Mouse (Mus musculus) embryonic fibroblast, embryonic 13.5 days (primary cell): ENCODE results near the gene Ncoa1. TPM values are rescaled to one million over a fixed set of nuclear protein-coding genes. Genes with fewer than 3 reads are reported as not detected.

ENCODE experiments used
- H3K27ac ChIP-seq: 2 replicates; pipeline ENCODE4 v1.5.1; 2012; ENCODE audit warnings: low read length, control low read depth, inconsistent platforms; ENCODE audit not compliant: insufficient read depth
- H3K4me1 ChIP-seq: 2 replicates; pipeline ENCODE4 v1.6.1; 2011; ENCODE audit warnings: low read length; ENCODE audit not compliant: control insufficient read depth, insufficient read depth
- H3K4me3 ChIP-seq: 2 replicates; pipeline ENCODE4 v1.5.1; 2011; ENCODE audit warnings: mild to moderate bottlenecking, control low read depth, low read length; ENCODE audit not compliant: insufficient read depth
- CTCF ChIP-seq: IDR thresholded peaks from 2 replicates; pipeline ENCODE4 v1.5.1; 2011; ENCODE audit warnings: mild to moderate bottlenecking, control low read depth, low read length, moderate library complexity, borderline replicate concordance; ENCODE audit not compliant: insufficient read depth
- POLR2A ChIP-seq: IDR thresholded peaks from 2 replicates; pipeline ENCODE4 v1.6.1; 2011; ENCODE audit warnings: low read depth, mild to moderate bottlenecking, control low read depth, low read length, moderate library complexity
- polyA plus RNA-seq: library from polyadenylated mRNA; stranded (reverse); fragments of >200 nt; gene quantifications from 2 replicates; pipeline ENCODE4 v1.2.4, GENCODE M21; 2011; ENCODE audit warnings: low read depth; ENCODE audit not compliant: missing spikeins, insufficient read length

The Ncoa1 gene
- polyA plus RNA-seq, 1 experiment, result 24.6 TPM

DNA sequence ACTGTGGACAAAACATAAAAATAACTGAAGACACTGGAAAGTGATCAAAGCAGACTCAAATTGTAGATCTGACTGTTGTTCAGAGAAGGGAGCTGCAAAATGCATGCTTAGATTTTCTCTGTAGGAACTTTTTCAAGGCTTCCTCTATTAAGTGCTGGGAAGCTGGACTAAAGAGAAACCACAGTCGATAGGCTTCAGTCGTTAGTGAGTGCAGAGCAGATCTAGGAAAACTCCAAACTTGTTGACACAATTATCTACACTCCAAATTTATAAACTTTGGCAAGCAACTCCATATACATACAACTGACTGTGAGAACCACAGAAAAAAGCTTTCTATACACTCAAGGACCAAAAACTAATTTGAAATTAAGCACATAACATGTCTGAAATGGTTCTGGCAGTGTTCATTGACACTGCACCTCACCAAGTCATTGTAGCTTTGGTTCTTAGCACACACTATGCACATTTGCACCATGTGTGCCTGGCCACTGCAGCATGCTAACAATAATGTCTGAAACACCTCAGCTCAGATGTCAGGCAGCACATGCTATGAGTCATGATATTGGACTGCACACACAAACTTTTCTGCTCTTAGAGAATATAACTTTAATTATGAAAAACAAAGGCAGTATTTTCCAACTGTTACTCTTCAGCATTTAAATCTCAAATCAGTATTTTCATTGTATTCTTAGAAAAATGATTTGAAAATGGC, 121.8 kb downstream of the Ncoa1 start:
- Histone ChIP-seq H3K4me1 (no peaks in the 10 kb centered on the region), H3K4me3 (no peak overlapping the region), H3K27ac (no peak overlapping the region)
- no peak for TF ChIP-seq CTCF
- TF ChIP-seq POLR2A, result no peak

DNA sequence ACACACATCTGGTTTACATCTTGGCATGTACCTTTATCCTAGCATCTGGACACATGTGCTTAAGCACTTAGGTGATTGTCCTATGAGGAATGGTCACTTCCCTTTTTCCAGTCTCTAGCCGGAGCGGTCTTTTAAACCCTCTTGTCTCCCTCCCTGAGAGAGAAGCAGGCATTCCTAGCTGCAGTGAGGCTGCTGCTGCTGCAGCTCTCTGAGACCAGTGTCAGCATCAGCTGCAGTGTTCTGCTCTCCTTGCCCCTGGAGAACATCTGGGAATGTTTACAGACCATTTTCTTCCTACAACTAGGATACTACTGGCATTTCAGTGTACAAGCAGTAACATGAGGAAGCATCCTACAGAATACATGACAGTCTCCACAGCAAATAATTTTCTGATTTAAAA, 133.8 kb downstream of the Ncoa1 start:
- H3K4me1 ChIP-seq, result no peaks in the 10 kb centered on the region
- H3K27ac ChIP-seq, result no peak overlapping the region
- no peak for TF ChIP-seq POLR2A
- TF ChIP-seq CTCF, result no peak
- H3K4me3 ChIP-seq, result no peak overlapping the region

DNA sequence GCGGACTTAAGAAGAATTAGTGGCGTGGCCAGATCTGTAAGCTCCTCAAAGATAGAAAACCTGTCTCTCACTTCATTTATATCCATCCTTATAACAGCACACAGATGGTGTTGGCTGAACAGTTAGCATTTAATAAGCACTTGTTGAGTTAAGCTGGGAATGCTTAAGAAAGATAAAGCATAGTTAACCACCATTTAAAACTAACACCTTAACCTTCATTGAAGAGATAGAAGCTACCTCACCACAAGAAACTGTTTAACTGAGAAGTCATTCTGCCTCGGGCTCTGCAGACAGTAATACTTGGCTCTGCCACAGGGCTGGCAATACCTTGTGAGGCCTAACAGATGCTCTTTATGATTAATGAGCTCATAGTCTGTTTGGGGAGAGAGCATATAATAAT, 134.9 kb downstream of the Ncoa1 start:
- TF ChIP-seq POLR2A (no peak), CTCF (no peak)
- H3K4me3 ChIP-seq, result no peak overlapping the region
- no peaks in the 10 kb centered on the region for H3K4me1 ChIP-seq
- no peak overlapping the region for H3K27ac ChIP-seq

DNA sequence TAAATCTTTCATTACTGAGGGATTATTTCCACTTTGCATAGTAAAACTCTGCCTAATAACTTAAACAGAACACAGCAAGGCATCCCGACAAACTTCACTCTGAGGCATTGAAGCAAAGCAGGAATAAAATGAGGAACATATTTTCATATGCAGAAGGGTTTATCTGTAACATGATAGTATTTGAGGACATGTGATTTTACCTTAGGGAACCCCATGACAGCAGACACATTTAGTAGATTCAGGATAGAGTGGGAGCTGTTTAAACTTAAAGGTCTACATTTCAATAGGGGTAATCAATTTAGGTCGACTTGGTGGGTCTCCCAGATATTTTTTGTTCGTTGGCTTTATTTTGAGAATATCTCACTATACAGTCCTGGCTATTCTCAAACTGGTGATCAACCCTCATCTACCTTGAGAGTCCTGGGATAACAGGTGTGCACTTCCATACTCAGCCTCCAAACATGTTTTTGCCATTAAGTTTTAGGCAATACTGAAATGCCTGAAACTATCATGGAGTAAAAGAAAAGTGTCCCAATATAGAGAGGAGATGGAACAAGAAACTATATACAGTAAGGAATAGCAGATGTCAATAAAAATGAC, 136.6 kb downstream of the Ncoa1 start:
- H3K4me1 ChIP-seq, result no peaks in the 10 kb centered on the region
- no peak overlapping the region for H3K4me3 ChIP-seq
- TF ChIP-seq POLR2A, result no peak
- TF ChIP-seq CTCF, result no peak
- no peak overlapping the region for H3K27ac ChIP-seq

DNA sequence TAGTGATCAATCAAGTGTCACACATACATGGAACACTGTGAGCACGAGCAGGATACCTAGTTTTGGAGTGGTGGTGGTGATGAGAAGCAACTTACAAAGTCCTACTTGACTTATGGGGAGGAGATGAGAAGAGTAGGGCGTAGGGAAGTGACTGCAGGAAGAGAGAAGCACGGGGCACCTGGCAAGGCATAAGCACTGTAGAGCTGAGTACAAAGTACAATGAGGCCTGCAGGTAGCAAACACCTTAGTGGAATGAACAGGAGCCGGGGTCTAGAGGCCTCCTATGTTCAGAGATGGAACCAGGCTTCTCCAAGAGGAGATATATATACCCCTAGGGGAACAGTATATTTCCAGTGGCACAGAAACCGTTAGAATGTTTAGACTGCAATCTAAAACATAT, 153.4 kb downstream of the Ncoa1 start:
- TF ChIP-seq CTCF (no peak), POLR2A (no peak)
- Histone ChIP-seq H3K27ac (no peak overlapping the region), H3K4me1 (no peaks in the 10 kb centered on the region), H3K4me3 (no peak overlapping the region)

DNA sequence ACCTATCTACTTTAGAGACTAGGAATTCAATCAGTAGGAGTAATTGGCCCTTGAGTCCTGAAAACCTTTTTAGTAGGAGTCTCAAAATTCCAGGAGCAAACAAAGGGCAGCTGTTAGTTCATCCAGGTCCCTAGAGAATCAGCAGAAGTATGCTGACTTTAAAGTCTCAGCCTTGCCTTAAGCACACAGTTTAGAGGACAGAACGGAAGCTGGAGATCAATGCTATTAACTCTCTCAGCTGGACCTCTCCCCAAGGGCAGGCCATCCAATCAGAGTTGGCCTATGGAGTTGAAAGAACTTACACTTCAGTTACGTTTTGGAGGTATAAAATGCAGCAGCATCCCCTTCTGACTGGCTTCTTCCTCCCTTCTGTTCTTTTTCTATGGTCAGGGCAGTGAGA, 154.8 kb downstream of the Ncoa1 start:
- no peak for TF ChIP-seq CTCF
- TF ChIP-seq POLR2A, result no peak
- no peak overlapping the region for H3K4me3 ChIP-seq
- no peak overlapping the region for H3K27ac ChIP-seq

DNA sequence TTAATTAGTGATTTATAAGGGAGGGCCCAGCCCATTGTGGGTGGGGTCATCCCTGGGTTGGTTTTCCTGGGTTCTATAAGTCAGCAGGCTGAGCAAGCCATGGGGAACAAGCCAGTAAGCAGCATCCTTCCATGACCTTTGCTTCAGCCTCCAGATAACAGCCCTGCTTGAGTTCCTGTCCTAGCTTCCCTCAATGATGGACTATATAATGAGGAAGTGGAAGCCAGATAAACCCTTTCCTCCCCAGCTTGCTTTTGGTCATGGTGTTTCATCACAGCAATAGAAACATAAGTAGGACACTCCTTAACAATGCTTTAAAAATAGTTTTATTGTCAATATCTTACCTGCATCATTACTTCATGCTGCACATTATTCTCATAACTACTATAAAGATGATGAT, 163.2 kb downstream of the Ncoa1 start:
- TF ChIP-seq CTCF (no peak), POLR2A (no peak)
- H3K27ac ChIP-seq, result no peak overlapping the region
- H3K4me3 ChIP-seq, result no peak overlapping the region
- H3K4me1 ChIP-seq, result no peaks in the 10 kb centered on the region

More for the DNA sequence above, 154.8 kb downstream of the Ncoa1 start:
- no peaks in the 10 kb centered on the region for H3K4me1 ChIP-seq

DNA sequence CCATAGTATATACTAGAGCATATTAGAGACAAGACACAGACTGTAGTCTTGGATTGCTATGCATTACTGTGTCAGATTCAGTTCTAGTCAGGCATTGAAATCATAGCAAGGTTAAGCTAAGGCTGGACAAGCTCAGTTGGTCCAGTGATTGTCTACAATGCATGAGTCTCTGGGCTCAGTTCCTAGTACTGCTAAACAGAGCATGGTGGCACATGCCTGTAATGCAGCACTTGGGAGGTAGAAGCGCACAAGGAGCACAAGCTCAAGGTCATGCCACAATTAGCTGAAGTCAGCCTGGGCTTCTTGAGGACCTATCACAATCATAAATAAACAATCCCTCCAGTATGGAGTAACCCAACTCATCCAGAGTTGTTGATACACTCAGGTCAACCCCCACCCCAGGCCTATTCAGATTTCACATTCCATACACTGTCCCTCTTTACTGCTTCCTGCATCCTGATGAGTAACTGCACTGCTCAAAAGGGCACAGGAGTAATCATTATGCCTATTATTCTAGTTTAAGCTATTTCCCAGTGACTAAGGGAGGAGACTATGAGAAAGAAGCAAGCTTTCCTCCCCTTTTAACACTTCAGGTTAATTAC, 170.2 kb downstream of the Ncoa1 start:
- H3K4me1 ChIP-seq, result no peaks in the 10 kb centered on the region
- no peak for TF ChIP-seq CTCF
- TF ChIP-seq POLR2A, result no peak

DNA sequence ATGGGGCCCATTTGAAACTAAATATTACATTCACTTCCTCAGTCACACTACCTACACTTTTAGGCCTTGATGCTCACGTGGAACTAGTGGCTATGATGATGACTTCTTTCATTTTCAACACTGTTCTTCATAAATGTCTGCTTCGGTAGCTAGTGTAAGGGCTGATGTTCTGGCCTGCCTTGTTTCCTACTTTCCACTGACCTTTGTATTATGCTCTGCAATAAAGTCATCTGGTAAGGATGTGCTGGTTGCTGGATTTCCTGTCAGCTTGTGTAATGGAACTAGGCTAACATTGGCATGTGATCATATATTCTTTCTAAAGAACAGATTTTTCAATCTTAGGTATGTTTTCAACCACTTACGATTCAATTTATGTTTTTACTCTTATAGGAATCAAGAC, 177.7 kb downstream of the Ncoa1 start:
- TF ChIP-seq CTCF, result no peak
- no peak for TF ChIP-seq POLR2A
- no peak overlapping the region for H3K4me3 ChIP-seq
- no peaks in the 10 kb centered on the region for H3K4me1 ChIP-seq
- no peak overlapping the region for H3K27ac ChIP-seq

More for the DNA sequence above, 170.2 kb downstream of the Ncoa1 start:
- Histone ChIP-seq H3K27ac (no peak overlapping the region; the same call in 1 of the 2 replicates), H3K4me3 (no peak overlapping the region)

DNA sequence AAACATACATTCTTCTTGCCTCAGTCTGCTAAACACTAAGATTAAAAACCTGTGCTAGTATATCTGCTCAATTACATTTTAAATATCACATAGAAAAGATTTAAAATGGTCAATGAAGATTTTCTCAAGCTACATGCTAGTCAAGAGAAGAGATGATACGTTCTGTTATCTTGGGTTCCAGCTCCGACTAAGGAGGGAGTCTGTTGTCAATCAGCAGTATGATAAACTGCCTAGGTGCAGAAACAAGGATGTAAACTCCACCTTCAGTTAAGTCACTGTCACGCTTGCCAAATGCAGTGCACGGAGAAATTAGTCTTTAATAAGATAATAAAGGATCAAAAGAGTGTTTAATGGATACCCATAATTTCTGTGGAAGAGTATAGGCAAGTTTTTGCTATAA, 178.4 kb downstream of the Ncoa1 start:
- TF ChIP-seq CTCF (no peak), POLR2A (no peak)
- Histone ChIP-seq H3K4me1 (no peaks in the 10 kb centered on the region), H3K27ac (no peak overlapping the region), H3K4me3 (no peak overlapping the region)
